In genomic region chr7:46958853-46959252, GRCm38 (mm10) we compare ENCODE assay signal across 8 mouse cellular contexts. TPM values are rescaled to one million over a fixed set of nuclear protein-coding genes. Genes with fewer than 3 reads are reported as not detected.
DNase-seq lines count a peak whose midpoint lies in the region; ATAC-seq and TF ChIP-seq lines count a peak whose summit lies in the region.

No protein-coding gene starts in this region.

- DNase-seq in cerebellum, adult 9-11 months: peak; percentile 42
- DNase-seq in A20 (ENCODE audit: low read depth, low spot score): peak; percentile 30
- DNase-seq in forebrain, embryonic 14.5 days (ENCODE audit: low spot score): no peak
- no peak for DNase-seq in liver, embryonic 14.5 days (ENCODE audit: low read depth in 3 of 3, low spot score in 3 of 3)
- no peak for DNase-seq in right cerebral cortex, postnatal 10 days (ENCODE audit: low spot score in 2 of 2)
- no peak for DNase-seq in left cerebral cortex, adult 18-20 months (ENCODE audit: low spot score in 2 of 2)
- DNase-seq in spleen, postnatal 14 days (ENCODE audit: low spot score in 2 of 2): no peak

- H3K9me3 ChIP-seq in forebrain, embryonic 14.5 days (replicated peaks; ENCODE audit: control insufficient read depth, low read length): no peaks in the 10 kb centered on the region
- H3K9me3 ChIP-seq in liver, embryonic 14.5 days (ENCODE audit: control insufficient read depth, low read length): no peaks in the 10 kb centered on the region

- TF ChIP-seq EP300 in liver, embryonic 14.5 days (IDR thresholded peaks at IDR 0.05; ENCODE audit: low read depth): no peak

- TF ChIP-seq CTCF in liver, embryonic 14.5 days (IDR thresholded peaks at IDR 0.05; ENCODE audit: low read depth): no peak

- WGBS in forebrain, embryonic 14.5 days: 17% methylated on average over 9 of the region's 9 CpGs
- WGBS in liver, embryonic 14.5 days (ENCODE audit: insufficient replicate concordance): 14% methylated on average over 9 of the region's 9 CpGs

- peaks cover 8% of the 10 kb centered on the region; the same call in 1 of the 2 replicates for H3K4me1 ChIP-seq in forebrain, embryonic 14.5 days (ENCODE audit: control insufficient read depth, insufficient read depth, low read length)
- H3K4me1 ChIP-seq in liver, embryonic 14.5 days (replicated peaks; ENCODE audit: control insufficient read depth in 2 of 2, insufficient read depth in 2 of 2, low read length in 1 of 2): peaks cover 12 to 13% of the 10 kb centered on the region in 2 experiments

- H3K27me3 ChIP-seq in forebrain, embryonic 14.5 days (replicated peaks; ENCODE audit: control insufficient read depth, insufficient read depth, low read length): peaks cover 4% of the 10 kb centered on the region; the same call in 1 of the 2 replicates
- no peaks in the 10 kb centered on the region; the same call in 1 of the 2 replicates for H3K27me3 ChIP-seq in liver, embryonic 14.5 days (ENCODE audit: control insufficient read depth, insufficient read depth, low read length)

- H3K27ac ChIP-seq in forebrain, embryonic 14.5 days (ENCODE audit: low read depth, low read length): no peak overlapping the region
- no peak overlapping the region for H3K27ac ChIP-seq in liver, embryonic 14.5 days

- H3K36me3 ChIP-seq in forebrain, embryonic 14.5 days (ENCODE audit: control insufficient read depth, insufficient read depth, low read length): peaks cover 16% of the 10 kb centered on the region
- peaks cover 5% of the 10 kb centered on the region for H3K36me3 ChIP-seq in liver, embryonic 14.5 days (replicated peaks; ENCODE audit: control insufficient read depth, insufficient read depth, low read depth)

- H3K4me3 ChIP-seq in forebrain, embryonic 14.5 days (ENCODE audit: low read depth, low read length): peak overlapping the region; percentile 70
- peak overlapping the region in 1 of 2 experiments; percentile 96; a peak in 2 of 4 replicates for H3K4me3 ChIP-seq in liver, embryonic 14.5 days (ENCODE audit: insufficient read depth in 1 of 2, low read depth in 2 of 2, low read length in 2 of 2)

- peak overlapping the region; percentile 88 for H3K4me2 ChIP-seq in forebrain, embryonic 14.5 days (ENCODE audit: low read length)
- peak overlapping the region; percentile 93 for H3K4me2 ChIP-seq in liver, embryonic 14.5 days (ENCODE audit: low read depth)

- no peak for ATAC-seq in cerebellum, adult (ENCODE audit: insufficient number of reproducible peaks, low FRiP score, low TSS enrichment)
- no peak for ATAC-seq in forebrain, embryonic 14.5 days
- peak; percentile 24; the same call in 1 of the 2 replicates for ATAC-seq in liver, embryonic 14.5 days (ENCODE audit: insufficient read depth)

- peak overlapping the region; percentile 84 for H3K9ac ChIP-seq in forebrain, embryonic 14.5 days (ENCODE audit: low read length)
- H3K9ac ChIP-seq in liver, embryonic 14.5 days (replicated peaks): peak overlapping the region; percentile 42

RNA-seq across cellular contexts. Expression of gene Uevld, which starts 0.5 kb away (rescaled TPM):
- polyA plus RNA-seq in forebrain, embryonic 14.5 days (2014; fragmentation: Nextera tagmentation; extraction: Ambion mirVana): 7.4 and 8.2 TPM in 2 replicates
- 2.8 and 3.9 TPM in 2 replicates for polyA plus RNA-seq in liver, embryonic 14.5 days (2012; rRNA removed)
- 5.8 and 6.4 TPM in 2 replicates for polyA plus RNA-seq in liver, embryonic 14.5 days (2014; fragmentation: Nextera tagmentation; extraction: Ambion mirVana)
- 10 to 100 TPM; 15.7 to 17.2 TPM for total RNA-seq in left cerebral cortex, adult 18-20 months (2021)

RNA-seq across cellular contexts. Expression of gene Gm9999, which starts 24.5 kb away (rescaled TPM):
- polyA plus RNA-seq in forebrain, embryonic 14.5 days (2014; fragmentation: Nextera tagmentation; extraction: Ambion mirVana): not detected in 2 replicates
- not detected in 2 replicates for polyA plus RNA-seq in liver, embryonic 14.5 days (2012; rRNA removed)
- not detected in 2 replicates for polyA plus RNA-seq in liver, embryonic 14.5 days (2014; fragmentation: Nextera tagmentation; extraction: Ambion mirVana)
- not detected for total RNA-seq in left cerebral cortex, adult 18-20 months (2021)

RNA-seq across cellular contexts. Expression of gene Tsg101, which starts 39.1 kb away (rescaled TPM):
- polyA plus RNA-seq in forebrain, embryonic 14.5 days (2014; fragmentation: Nextera tagmentation; extraction: Ambion mirVana): 519 and 545 TPM in 2 replicates
- polyA plus RNA-seq in liver, embryonic 14.5 days (2012; rRNA removed): 18.8 and 21.2 TPM in 2 replicates
- polyA plus RNA-seq in liver, embryonic 14.5 days (2014; fragmentation: Nextera tagmentation; extraction: Ambion mirVana): 62.1 and 67.3 TPM in 2 replicates
- 10 to 100 TPM; 67.9 to 70.2 TPM for total RNA-seq in left cerebral cortex, adult 18-20 months (2021)

RNA-seq across cellular contexts. Expression of gene Spty2d1, which starts 49.4 kb away (rescaled TPM):
- polyA plus RNA-seq in forebrain, embryonic 14.5 days (2014; fragmentation: Nextera tagmentation; extraction: Ambion mirVana): 7.8 and 9.3 TPM in 2 replicates
- polyA plus RNA-seq in liver, embryonic 14.5 days (2012; rRNA removed): 3.5 and 5.9 TPM in 2 replicates
- polyA plus RNA-seq in liver, embryonic 14.5 days (2014; fragmentation: Nextera tagmentation; extraction: Ambion mirVana): 10.1 and 10.4 TPM in 2 replicates
- total RNA-seq in left cerebral cortex, adult 18-20 months (2021): 10 to 100 TPM; 17.4 to 20.2 TPM

Comparison
In these comparisons a context has a peak if more than half of its experiments do, and no peak if none do; other contexts are left out.
1. DNase-seq: peak in cerebellum, adult 9-11 months (single experiment) and A20 (single experiment); none in forebrain, embryonic 14.5 days (single experiment), liver, embryonic 14.5 days (0 of 3), right cerebral cortex, postnatal 10 days (0 of 2), left cerebral cortex, adult 18-20 months (0 of 2) and spleen, postnatal 14 days (0 of 2).